Mouse (Mus musculus) kidney, postnatal 0 days (tissue): ENCODE measurements around the gene Isy1. TPM values are rescaled to one million over a fixed set of nuclear protein-coding genes. Genes with fewer than 3 reads are reported as not detected.

ENCODE experiments used
- ATAC-seq: fragments of 200-750 bp; cut with Nextera tagmentation; replicated peaks from 2 replicates; pipeline ENCODE4 v1.8.0; 2017; ENCODE audit warnings: low read depth, moderate number of reproducible peaks, moderate TSS enrichment, moderate library complexity; ENCODE audit not compliant: low FRiP score
- DNase-seq: peaks from one replicate; pipeline ENCODE4 v3.0.0-alpha.2; 2016; ENCODE audit warnings: low spot score
- H3K27ac ChIP-seq: fragments of 300-500 bp; sonication (generic); 2 replicates; pipeline ENCODE4 v1.5.1; 2014; ENCODE audit warnings: mild to moderate bottlenecking
- H3K27me3 ChIP-seq: fragments of 300-500 bp; sonication (generic); 2 replicates; pipeline ENCODE4 v1.6.1; 2014; ENCODE audit warnings: low read length, mixed read lengths; ENCODE audit not compliant: insufficient read depth
- H3K36me3 ChIP-seq: fragments of 300-500 bp; sonication (generic); 2 replicates; pipeline ENCODE4 v1.6.1; 2014; ENCODE audit warnings: low read length, mixed read lengths; ENCODE audit not compliant: insufficient read depth
- H3K4me1 ChIP-seq: fragments of 300-500 bp; sonication (generic); replicated peaks from 2 replicates; pipeline ENCODE4 v1.6.1; 2014; ENCODE audit warnings: antibody characterized with exemption, low read length, mixed read lengths; ENCODE audit not compliant: insufficient read depth
- H3K4me2 ChIP-seq: fragments of 300-500 bp; sonication (generic); 2 replicates; pipeline ENCODE4 v1.6.1; 2014; ENCODE audit warnings: mild to moderate bottlenecking, low read length, moderate library complexity, mixed read lengths
- H3K4me3 ChIP-seq: fragments of 300-500 bp; sonication (generic); replicated peaks from 2 replicates; pipeline ENCODE4 v1.5.1; 2014; ENCODE audit warnings: low read depth, low read length
- H3K9ac ChIP-seq: fragments of 300-500 bp; sonication (generic); 2 replicates; pipeline ENCODE4 v1.6.1; 2014; ENCODE audit warnings: low read depth, low read length
- H3K9me3 ChIP-seq: fragments of 300-500 bp; sonication (generic); replicated peaks from 2 replicates; pipeline ENCODE4 v1.6.1; 2016; ENCODE audit warnings: low read length, inconsistent platforms, mixed read lengths
- CTCF ChIP-seq: IDR thresholded peaks from 2 replicates; pipeline ENCODE4 v1.5.1; 2016; ENCODE audit warnings: antibody characterized with exemption, low read depth, mild to moderate bottlenecking, moderate library complexity
- WGBS: fragments of 180-500 bp; shearing (Covaris S2); extraction: QIAGEN DNeasy Blood & Tissue Kit; methylation state at CpG from one replicate; pipeline ENCODE4 v1.1.7; 2014; 5-methylcytosine and 5-hydroxymethylcytosine counted together
- polyA plus RNA-seq: library from polyadenylated mRNA; unstranded; fragments of >200 nt; fragmentation: Nextera tagmentation; extraction: Ambion mirVana; gene quantifications from 2 replicates; pipeline ENCODE4 v1.2.1, GENCODE M21; 2015

Isy1 gene
- polyA plus RNA-seq, 1 experiment from 2014 or later, result 46.6 TPM

GRCm38 (mm10) chr6:87841635-87842034, 3.0 kb upstream of the Isy1 start:
- no peak for TF ChIP-seq CTCF
- Histone ChIP-seq H3K27ac (no peak overlapping the region), H3K27me3 (no peaks in the 10 kb centered on the region), H3K36me3 (peaks cover 33% of the 10 kb centered on the region), H3K4me1 (no peaks in the 10 kb centered on the region), H3K9ac (no peak overlapping the region), H3K4me3 (no peak overlapping the region), H3K4me2 (no peak overlapping the region), H3K9me3 (no peaks in the 10 kb centered on the region)
- no peak for ATAC-seq
- 75% methylated on average over 8 of the region's 8 CpGs for WGBS
- no peak for DNase-seq

- no peak overlapping the region for H3K4me3 ChIP-seq
- H3K9me3 ChIP-seq, result no peaks in the 10 kb centered on the region
- no peaks in the 10 kb centered on the region for H3K27me3 ChIP-seq
- H3K27ac ChIP-seq, result 0 out of 2 replicates have a peak overlapping the region, but pooled peaks have one; percentile 95
- H3K36me3 ChIP-seq, result peaks cover 26% of the 10 kb centered on the region
- TF ChIP-seq CTCF, result no peak
- no peak for ATAC-seq
- H3K4me1 ChIP-seq, result no peaks in the 10 kb centered on the region
- no peak overlapping the region for H3K9ac ChIP-seq
- DNase-seq, result no peak
- H3K4me2 ChIP-seq, result no peak overlapping the region
- WGBS, result 58% methylated on average over 11 of the region's 11 CpGs
These were observed 1.3 kb upstream of the Isy1 start for GRCm38 (mm10) chr6:87839797-87840341.

GRCm38 (mm10) chr6:87835695-87836094, 2.9 kb downstream of the Isy1 start, which contains the start of gene Gm45140:
Gene Gm45140 (minus strand): TSS chr6:87835795.
- ATAC-seq, result no peak

GRCm38 (mm10) chr6:87820366-87820765, 18.2 kb downstream of the Isy1 start:
- H3K27me3 ChIP-seq, result no peaks in the 10 kb centered on the region
- no peak overlapping the region for H3K4me3 ChIP-seq
- DNase-seq, result no peak
- no peaks in the 10 kb centered on the region for H3K9me3 ChIP-seq
- WGBS, result 89% methylated on average over 2 of the region's 2 CpGs
- H3K4me2 ChIP-seq, result no peak overlapping the region
- no peak overlapping the region for H3K9ac ChIP-seq
- ATAC-seq, result no peak
- TF ChIP-seq CTCF, result no peak
- H3K27ac ChIP-seq, result no peak overlapping the region
- H3K4me1 ChIP-seq, result no peaks in the 10 kb centered on the region
- H3K36me3 ChIP-seq, result peaks cover 54% of the 10 kb centered on the region

More at GRCm38 (mm10) chr6:87835695-87836094, 2.9 kb downstream of the Isy1 start, which contains the start of gene Gm45140:
- TF ChIP-seq CTCF, result no peak
- H3K36me3 ChIP-seq, result peaks cover 6% of the 10 kb centered on the region; the same call in 1 of the 2 replicates
- 95% methylated on average over 7 of the region's 7 CpGs for WGBS
- no peak within 1 kb of the TSS for H3K4me2 ChIP-seq
- no peaks in the 10 kb centered on the region for H3K4me1 ChIP-seq
- H3K27ac ChIP-seq, result no peak within 1 kb of the TSS
- H3K4me3 ChIP-seq, result no peak within 1 kb of the TSS
- H3K9me3 ChIP-seq, result no peaks in the 10 kb centered on the region
- H3K27me3 ChIP-seq, result no peaks in the 10 kb centered on the region
- H3K9ac ChIP-seq, result no peak within 1 kb of the TSS
- no peak for DNase-seq

- DNase-seq, result no peak
- Histone ChIP-seq H3K4me3 (no peak overlapping the region), H3K9me3 (no peaks in the 10 kb centered on the region), H3K36me3 (peaks cover 35% of the 10 kb centered on the region), H3K4me2 (no peak overlapping the region), H3K9ac (no peak overlapping the region), H3K27ac (no peak overlapping the region), H3K4me1 (peaks cover 21% of the 10 kb centered on the region), H3K27me3 (no peaks in the 10 kb centered on the region)
- ATAC-seq, result no peak
- no peak for TF ChIP-seq CTCF
- WGBS, result 86% methylated on average over 5 of the region's 5 CpGs
These were observed 24.1 kb downstream of the Isy1 start for GRCm38 (mm10) chr6:87814486-87814885.

GRCm38 (mm10) chr6:87812656-87813055, 25.9 kb downstream of the Isy1 start:
- H3K36me3 ChIP-seq, result peaks cover 19% of the 10 kb centered on the region; the same call in 1 of the 2 replicates
- TF ChIP-seq CTCF, result no peak

More at GRCm38 (mm10) chr6:87812656-87813055, 25.9 kb downstream of the Isy1 start:
- Histone ChIP-seq H3K27me3 (no peaks in the 10 kb centered on the region), H3K27ac (peak overlapping the region; percentile 97), H3K4me1 (peaks cover 22% of the 10 kb centered on the region), H3K9ac (no peak overlapping the region), H3K4me2 (peak overlapping the region; percentile 96), H3K4me3 (no peak overlapping the region), H3K9me3 (no peaks in the 10 kb centered on the region)
- no peak for DNase-seq
- WGBS, result 86% methylated on average over 1 of the region's 1 CpGs
- no peak for ATAC-seq
